Mouse (Mus musculus): Measurements from ENCODE around the gene Ptpru. TPM values are rescaled to one million over a fixed set of nuclear protein-coding genes. Genes with fewer than 3 reads are reported as not detected.

Gene Ptpru
- 17.0 and 25.2 TPM in 2 replicates for polyA plus RNA-seq (2014; fragmentation: Nextera tagmentation; extraction: Ambion mirVana)

DNA sequence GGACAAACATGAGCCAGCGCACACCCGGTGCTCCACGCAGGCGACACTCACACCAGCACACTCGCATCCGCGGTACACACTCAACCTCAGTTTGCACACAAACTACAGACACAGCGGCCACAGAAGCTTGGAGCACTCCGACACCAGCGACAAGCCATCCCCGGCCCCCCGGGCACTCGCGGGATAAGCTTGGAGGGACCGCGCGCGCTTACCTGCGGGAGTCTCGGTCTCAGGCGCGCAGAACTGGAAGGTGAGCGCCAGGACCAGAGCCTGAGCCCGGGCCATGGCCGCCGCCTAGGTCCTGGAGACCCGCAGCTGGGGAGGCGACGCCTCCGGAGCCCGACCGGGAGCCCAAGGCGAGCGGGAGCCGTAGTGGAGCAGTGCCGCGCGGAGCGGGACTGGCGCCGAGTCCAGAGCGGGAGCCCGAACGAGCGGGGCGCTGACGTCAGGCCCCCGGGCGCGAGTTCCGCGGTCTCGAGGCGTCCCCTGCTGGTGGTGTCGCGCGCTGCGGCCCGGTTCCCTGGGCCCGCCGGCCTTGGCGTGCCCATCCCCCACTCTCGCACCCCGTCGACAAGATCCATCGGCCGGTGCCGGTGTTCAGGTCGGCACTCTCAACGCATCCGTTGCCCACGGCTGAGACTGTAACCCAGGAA lies at the start of gene Ptpru:
Ptpru (minus strand) TSS at position 417 of the 653 bp plus-strand sequence.
- Histone ChIP-seq H3K4me1 (ENCODE audit: control insufficient read depth, insufficient read depth, low read length) (peaks cover 8% of the 10 kb centered on the region; the same call in 1 of the 2 replicates), H3K27ac (ENCODE audit: low read depth, low read length) (no peak within 1 kb of the TSS)
- under 1% methylated on average over 66 of the region's 72 CpGs for WGBS

GRCm38 (mm10) chr4:131885376-131885775 lies 47.3 kb upstream of the Ptpru start:
- Histone ChIP-seq H3K27me3 (ENCODE audit: control insufficient read depth, insufficient read depth, low read length) (no peaks in the 10 kb centered on the region), H3K27ac (ENCODE audit: low read depth, low read length) (no peak overlapping the region), H3K36me3 (ENCODE audit: control insufficient read depth, insufficient read depth, low read length) (peaks cover 30% of the 10 kb centered on the region; the same call in 1 of the 2 replicates), H3K4me3 (ENCODE audit: low read length) (no peak overlapping the region), H3K9ac (ENCODE audit: low read depth, low read length) (no peak overlapping the region), H3K4me1 (ENCODE audit: control insufficient read depth, insufficient read depth, low read length) (no peaks in the 10 kb centered on the region), H3K9me3 (ENCODE audit: control insufficient read depth, low read length) (no peaks in the 10 kb centered on the region), H3K4me2 (replicated peaks; ENCODE audit: low read depth, low read length) (no peak overlapping the region)
- no peak for ATAC-seq (ENCODE audit: low FRiP score, low TSS enrichment)
- WGBS: 78% methylated on average over 6 of the region's 6 CpGs

More for the DNA sequence above, at the start of gene Ptpru:
- no peaks in the 10 kb centered on the region for H3K9me3 ChIP-seq (ENCODE audit: control insufficient read depth, low read length)
- H3K9ac ChIP-seq (ENCODE audit: low read depth, low read length): peak within 1 kb of the TSS; percentile 71
- H3K36me3 ChIP-seq (ENCODE audit: control insufficient read depth, insufficient read depth, low read length): no peaks in the 10 kb centered on the region
- peaks cover 13% of the 10 kb centered on the region; the same call in 1 of the 2 replicates for H3K27me3 ChIP-seq (ENCODE audit: control insufficient read depth, insufficient read depth, low read length)
- H3K4me3 ChIP-seq (ENCODE audit: low read length): peak within 1 kb of the TSS; percentile 69
- peak within 1 kb of the TSS; percentile 98 for H3K4me2 ChIP-seq (replicated peaks; ENCODE audit: low read depth, low read length)
- ATAC-seq (ENCODE audit: low FRiP score, low TSS enrichment): peak; percentile 85

DNA sequence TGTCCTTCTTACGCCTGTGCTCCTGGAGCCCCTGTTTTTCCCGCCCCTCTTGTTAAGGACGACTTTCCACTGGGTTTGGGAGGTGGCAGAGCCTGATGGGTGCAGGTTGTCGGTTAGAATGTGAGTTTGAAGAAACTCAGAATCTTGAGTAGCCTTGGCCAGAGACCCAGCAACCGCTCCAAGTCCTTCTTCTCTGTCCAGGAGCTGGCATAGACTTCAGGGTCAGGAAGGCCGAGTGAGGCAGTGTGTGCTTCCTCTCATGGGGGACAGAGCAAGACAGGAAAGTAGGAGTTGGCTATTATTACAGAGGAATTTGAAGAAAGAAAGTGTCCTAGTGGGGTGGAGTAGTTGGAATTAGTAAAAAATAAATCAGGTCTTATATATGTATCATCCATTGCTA lies 45.5 kb upstream of the Ptpru start:
- H3K27ac ChIP-seq (ENCODE audit: low read depth, low read length): no peak overlapping the region

GRCm38 (mm10) chr4:131881306-131881705 lies 43.2 kb upstream of the Ptpru start:
- no peak overlapping the region for H3K9ac ChIP-seq (ENCODE audit: low read depth, low read length)
- H3K36me3 ChIP-seq (ENCODE audit: control insufficient read depth, insufficient read depth, low read length): peaks cover 17% of the 10 kb centered on the region; the same call in 1 of the 2 replicates
- H3K27ac ChIP-seq (ENCODE audit: low read depth, low read length): no peak overlapping the region
- H3K9me3 ChIP-seq (ENCODE audit: control insufficient read depth, low read length): no peaks in the 10 kb centered on the region
- no peak overlapping the region for H3K4me2 ChIP-seq (replicated peaks; ENCODE audit: low read depth, low read length)
- no peak overlapping the region for H3K4me3 ChIP-seq (ENCODE audit: low read length)
- H3K27me3 ChIP-seq (ENCODE audit: control insufficient read depth, insufficient read depth, low read length): no peaks in the 10 kb centered on the region
- peaks cover 10% of the 10 kb centered on the region; the same call in 1 of the 2 replicates for H3K4me1 ChIP-seq (ENCODE audit: control insufficient read depth, insufficient read depth, low read length)
- WGBS: 89% methylated on average over 7 of the region's 7 CpGs
- no peak for ATAC-seq (ENCODE audit: low FRiP score, low TSS enrichment)

More for the DNA sequence above, 45.5 kb upstream of the Ptpru start:
- H3K9ac ChIP-seq (ENCODE audit: low read depth, low read length): no peak overlapping the region
- WGBS: 68% methylated on average over 6 of the region's 6 CpGs
- H3K4me3 ChIP-seq (ENCODE audit: low read length): no peak overlapping the region
- no peaks in the 10 kb centered on the region for H3K9me3 ChIP-seq (ENCODE audit: control insufficient read depth, low read length)
- H3K4me2 ChIP-seq (replicated peaks; ENCODE audit: low read depth, low read length): no peak overlapping the region
- no peaks in the 10 kb centered on the region for H3K4me1 ChIP-seq (ENCODE audit: control insufficient read depth, insufficient read depth, low read length)
- ATAC-seq (ENCODE audit: low FRiP score, low TSS enrichment): no peak
- H3K27me3 ChIP-seq (ENCODE audit: control insufficient read depth, insufficient read depth, low read length): no peaks in the 10 kb centered on the region
- H3K36me3 ChIP-seq (ENCODE audit: control insufficient read depth, insufficient read depth, low read length): peaks cover 27% of the 10 kb centered on the region; the same call in 1 of the 2 replicates

DNA sequence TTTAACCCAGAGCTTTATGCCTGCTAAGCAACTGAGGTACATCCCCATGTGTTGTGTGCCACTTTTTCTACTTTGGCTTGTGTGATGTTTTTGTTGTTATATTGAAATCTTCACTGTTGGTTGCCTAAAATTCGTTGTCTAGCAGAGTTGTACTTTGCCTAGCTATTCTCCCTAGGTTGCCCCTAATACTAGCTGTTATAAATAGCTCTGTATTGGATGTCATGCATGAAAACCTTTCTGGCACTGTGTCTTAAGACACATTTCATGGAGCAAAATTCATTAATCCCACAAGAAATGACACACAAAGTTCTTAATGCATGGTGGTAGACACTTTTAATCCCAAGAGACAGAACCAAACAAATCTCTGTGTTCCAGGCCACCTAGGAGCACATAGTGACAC lies 41.6 kb upstream of the Ptpru start:
- Histone ChIP-seq H3K4me1 (ENCODE audit: control insufficient read depth, insufficient read depth, low read length) (peaks cover 19% of the 10 kb centered on the region), H3K4me2 (replicated peaks; ENCODE audit: low read depth, low read length) (no peak overlapping the region), H3K4me3 (ENCODE audit: low read length) (no peak overlapping the region), H3K27me3 (ENCODE audit: control insufficient read depth, insufficient read depth, low read length) (no peaks in the 10 kb centered on the region), H3K27ac (ENCODE audit: low read depth, low read length) (no peak overlapping the region), H3K9ac (ENCODE audit: low read depth, low read length) (no peak overlapping the region), H3K9me3 (ENCODE audit: control insufficient read depth, low read length) (no peaks in the 10 kb centered on the region), H3K36me3 (ENCODE audit: control insufficient read depth, insufficient read depth, low read length) (peaks cover 1% of the 10 kb centered on the region; the same call in 1 of the 2 replicates)
- no peak for ATAC-seq (ENCODE audit: low FRiP score, low TSS enrichment)
- WGBS: 72% methylated on average over 1 of the region's 1 CpGs

GRCm38 (mm10) chr4:131876836-131877235 lies 38.7 kb upstream of the Ptpru start:
- H3K4me1 ChIP-seq (ENCODE audit: control insufficient read depth, insufficient read depth, low read length): peaks cover 26% of the 10 kb centered on the region
- H3K27ac ChIP-seq (ENCODE audit: low read depth, low read length): no peak overlapping the region
- no peaks in the 10 kb centered on the region for H3K36me3 ChIP-seq (ENCODE audit: control insufficient read depth, insufficient read depth, low read length)
- no peaks in the 10 kb centered on the region for H3K9me3 ChIP-seq (ENCODE audit: control insufficient read depth, low read length)
- H3K4me3 ChIP-seq (ENCODE audit: low read length): no peak overlapping the region
- ATAC-seq (ENCODE audit: low FRiP score, low TSS enrichment): no peak
- WGBS: 57% methylated on average over 2 of the region's 2 CpGs
- H3K4me2 ChIP-seq (replicated peaks; ENCODE audit: low read depth, low read length): no peak overlapping the region
- H3K27me3 ChIP-seq (ENCODE audit: control insufficient read depth, insufficient read depth, low read length): no peaks in the 10 kb centered on the region
- 0 out of 2 replicates have a peak overlapping the region, but pooled peaks have one; percentile 12 for H3K9ac ChIP-seq (ENCODE audit: low read depth, low read length)

GRCm38 (mm10) chr4:131875242-131875641 lies 37.2 kb upstream of the Ptpru start:
- Histone ChIP-seq H3K9me3 (ENCODE audit: control insufficient read depth, low read length) (no peaks in the 10 kb centered on the region), H3K27ac (ENCODE audit: low read depth, low read length) (no peak overlapping the region), H3K4me2 (replicated peaks; ENCODE audit: low read depth, low read length) (peak overlapping the region; percentile 67), H3K4me3 (ENCODE audit: low read length) (peak overlapping the region; percentile 100), H3K36me3 (ENCODE audit: control insufficient read depth, insufficient read depth, low read length) (no peaks in the 10 kb centered on the region), H3K9ac (ENCODE audit: low read depth, low read length) (peak overlapping the region; percentile 100), H3K27me3 (ENCODE audit: control insufficient read depth, insufficient read depth, low read length) (no peaks in the 10 kb centered on the region), H3K4me1 (ENCODE audit: control insufficient read depth, insufficient read depth, low read length) (peaks cover 26% of the 10 kb centered on the region)
- 37% methylated on average over 3 of the region's 3 CpGs for WGBS
- ATAC-seq (ENCODE audit: low FRiP score, low TSS enrichment): no peak

- H3K9ac ChIP-seq (ENCODE audit: low read depth, low read length): peak overlapping the region; percentile 100
- ATAC-seq (ENCODE audit: low FRiP score, low TSS enrichment): no peak
- peak overlapping the region; percentile 100 for H3K27ac ChIP-seq (ENCODE audit: low read depth, low read length)
- H3K4me1 ChIP-seq (ENCODE audit: control insufficient read depth, insufficient read depth, low read length): peaks cover 26% of the 10 kb centered on the region
- no peaks in the 10 kb centered on the region for H3K27me3 ChIP-seq (ENCODE audit: control insufficient read depth, insufficient read depth, low read length)
- peaks cover 2% of the 10 kb centered on the region; the same call in 1 of the 2 replicates for H3K36me3 ChIP-seq (ENCODE audit: control insufficient read depth, insufficient read depth, low read length)
- H3K4me2 ChIP-seq (replicated peaks; ENCODE audit: low read depth, low read length): peak overlapping the region; percentile 67
- H3K9me3 ChIP-seq (ENCODE audit: control insufficient read depth, low read length): no peaks in the 10 kb centered on the region
- 2% methylated on average over 11 of the region's 11 CpGs for WGBS
- peak overlapping the region; percentile 100 for H3K4me3 ChIP-seq (ENCODE audit: low read length)
Measured at GRCm38 (mm10) chr4:131874567-131874966, 36.5 kb upstream of the Ptpru start.

DNA sequence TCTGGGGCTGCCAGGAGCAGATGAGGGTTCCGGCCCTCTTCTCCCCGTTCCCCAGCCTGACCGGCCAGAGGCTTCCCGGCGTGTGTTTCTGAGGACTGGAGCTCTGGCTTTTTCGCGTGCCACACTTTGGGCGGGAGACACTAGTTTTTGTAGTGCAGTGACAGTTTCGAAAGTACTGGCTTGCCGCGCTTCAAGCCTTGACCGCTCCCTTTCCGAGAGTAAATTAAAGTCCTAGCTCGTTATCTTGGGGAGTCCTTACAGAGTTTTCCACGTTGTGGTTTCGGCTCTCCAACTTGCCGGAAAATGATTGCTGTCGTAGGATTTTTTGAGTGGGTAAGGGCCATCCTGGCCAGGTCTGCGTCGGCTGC lies 36.1 kb upstream of the Ptpru start:
- 0% methylated on average over 20 of the region's 20 CpGs for WGBS

More for the DNA sequence above, 36.1 kb upstream of the Ptpru start:
- Histone ChIP-seq H3K27ac (ENCODE audit: low read depth, low read length) (peak overlapping the region; percentile 100), H3K4me2 (replicated peaks; ENCODE audit: low read depth, low read length) (peak overlapping the region; percentile 67), H3K4me1 (ENCODE audit: control insufficient read depth, insufficient read depth, low read length) (peaks cover 26% of the 10 kb centered on the region), H3K27me3 (ENCODE audit: control insufficient read depth, insufficient read depth, low read length) (no peaks in the 10 kb centered on the region), H3K9ac (ENCODE audit: low read depth, low read length) (peak overlapping the region; percentile 100), H3K9me3 (ENCODE audit: control insufficient read depth, low read length) (no peaks in the 10 kb centered on the region), H3K4me3 (ENCODE audit: low read length) (peak overlapping the region; percentile 100), H3K36me3 (ENCODE audit: control insufficient read depth, insufficient read depth, low read length) (peaks cover 2% of the 10 kb centered on the region; the same call in 1 of the 2 replicates)
- ATAC-seq (ENCODE audit: low FRiP score, low TSS enrichment): no peak

Measured in kidney, embryonic 14.5 days (tissue).